Mouse (Mus musculus) C2C12 (cell line): Measurements from ENCODE around the gene Zfp131. TPM values are rescaled to one million over a fixed set of nuclear protein-coding genes. Genes with fewer than 3 reads are reported as not detected.

ENCODE experiments used
- H3K27me3 ChIP-seq: one replicate; pipeline ENCODE4 v1.6.1; 2011; ENCODE audit not compliant: control insufficient read depth, insufficient read depth, insufficient read length
- H3K36me3 ChIP-seq: one replicate; pipeline ENCODE4 v1.6.1; 2011; ENCODE audit not compliant: control insufficient read depth, insufficient read depth
- H3K4me3 ChIP-seq: one replicate; pipeline ENCODE4 v1.5.1; 2011; ENCODE audit warnings: mild to moderate bottlenecking, control low read depth; ENCODE audit not compliant: poor library complexity, insufficient read depth, severe bottlenecking
- H3K79me2 ChIP-seq: one replicate; pipeline ENCODE4 v1.6.1; 2011; ENCODE audit not compliant: control insufficient read depth, insufficient read depth
- H3K79me3 ChIP-seq: one replicate; pipeline ENCODE4 v1.6.1; 2011; ENCODE audit warnings: low read depth, control low read depth
- H3ac ChIP-seq: one replicate; pipeline ENCODE3; 2011; ENCODE audit warnings: low read depth; ENCODE audit not compliant: control insufficient read depth, insufficient read length
- CEBPB ChIP-seq: IDR thresholded peaks from one replicate; pipeline ENCODE4 v1.6.1; 2011; ENCODE audit warnings: low read depth, mild to moderate bottlenecking, control low read depth, moderate library complexity
- CTCF ChIP-seq: IDR thresholded peaks from one replicate; pipeline ENCODE4 v1.5.1; 2011; ENCODE audit not compliant: control insufficient read depth, insufficient read depth, insufficient read length
- FOSL1 ChIP-seq: IDR thresholded peaks from one replicate; pipeline ENCODE4 v1.8.0; 2011; ENCODE audit warnings: mild to moderate bottlenecking, low read length; ENCODE audit not compliant: poor library complexity, insufficient read depth, severe bottlenecking
- MAX ChIP-seq: IDR thresholded peaks from one replicate; pipeline ENCODE4 v1.6.1; 2011; ENCODE audit warnings: mild to moderate bottlenecking, control low read depth
- MYOD1 ChIP-seq: IDR thresholded peaks from one replicate; pipeline ENCODE4 v1.6.1; 2011; ENCODE audit warnings: low read depth; ENCODE audit not compliant: control insufficient read depth, insufficient read length
- MYOG ChIP-seq: IDR thresholded peaks from one replicate; pipeline ENCODE4 v1.6.1; 2011; ENCODE audit not compliant: control insufficient read depth, insufficient read length; ENCODE audit errors: extremely low read depth
- USF1 ChIP-seq: IDR thresholded peaks from one replicate; pipeline ENCODE4 v1.6.1; 2011; ENCODE audit warnings: low read depth, mild to moderate bottlenecking, control low read depth, moderate library complexity
- polyA plus RNA-seq: library from polyadenylated mRNA; unstranded; fragments of >200 nt; fragmentation: generic; extraction: Trizol; gene quantifications from one replicate; pipeline ENCODE4 v1.2.1, GENCODE M21; 2012; ENCODE audit warnings: missing spikeins

The Zfp131 gene
- polyA plus RNA-seq, 1 experiment = 10.9 TPM

DNA sequence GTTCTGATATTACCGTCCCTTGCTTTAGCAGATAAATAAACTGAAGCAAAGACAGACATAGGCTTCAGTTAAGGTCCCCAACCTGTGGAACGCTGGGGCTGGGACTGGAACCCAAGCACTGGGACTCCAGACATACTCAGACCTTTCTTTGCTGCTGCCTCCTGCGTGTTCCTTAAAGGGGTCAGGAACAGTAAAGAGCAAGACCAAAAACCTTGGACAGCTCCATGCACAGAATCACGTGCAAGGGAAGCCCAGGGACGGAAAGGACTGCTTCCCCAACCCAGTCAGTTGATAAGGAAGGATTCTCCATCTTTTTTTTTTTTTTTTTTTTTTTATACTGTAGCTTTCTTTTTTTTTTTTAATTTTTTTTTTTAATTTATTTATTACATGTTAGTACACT, 33.9 kb downstream of the Zfp131 start:
- H3K79me3 ChIP-seq = no peaks in the 10 kb centered on the region
- TF ChIP-seq CTCF (no peak), MYOD1 (no peak), MAX (no peak), MYOG (no peak)
- H3K27me3 ChIP-seq = no peaks in the 10 kb centered on the region
- H3K79me2 ChIP-seq = no peaks in the 10 kb centered on the region
- no peak overlapping the region for H3ac ChIP-seq
- peaks cover 10% of the 10 kb centered on the region for H3K36me3 ChIP-seq
- H3K4me3 ChIP-seq = no peak overlapping the region

DNA sequence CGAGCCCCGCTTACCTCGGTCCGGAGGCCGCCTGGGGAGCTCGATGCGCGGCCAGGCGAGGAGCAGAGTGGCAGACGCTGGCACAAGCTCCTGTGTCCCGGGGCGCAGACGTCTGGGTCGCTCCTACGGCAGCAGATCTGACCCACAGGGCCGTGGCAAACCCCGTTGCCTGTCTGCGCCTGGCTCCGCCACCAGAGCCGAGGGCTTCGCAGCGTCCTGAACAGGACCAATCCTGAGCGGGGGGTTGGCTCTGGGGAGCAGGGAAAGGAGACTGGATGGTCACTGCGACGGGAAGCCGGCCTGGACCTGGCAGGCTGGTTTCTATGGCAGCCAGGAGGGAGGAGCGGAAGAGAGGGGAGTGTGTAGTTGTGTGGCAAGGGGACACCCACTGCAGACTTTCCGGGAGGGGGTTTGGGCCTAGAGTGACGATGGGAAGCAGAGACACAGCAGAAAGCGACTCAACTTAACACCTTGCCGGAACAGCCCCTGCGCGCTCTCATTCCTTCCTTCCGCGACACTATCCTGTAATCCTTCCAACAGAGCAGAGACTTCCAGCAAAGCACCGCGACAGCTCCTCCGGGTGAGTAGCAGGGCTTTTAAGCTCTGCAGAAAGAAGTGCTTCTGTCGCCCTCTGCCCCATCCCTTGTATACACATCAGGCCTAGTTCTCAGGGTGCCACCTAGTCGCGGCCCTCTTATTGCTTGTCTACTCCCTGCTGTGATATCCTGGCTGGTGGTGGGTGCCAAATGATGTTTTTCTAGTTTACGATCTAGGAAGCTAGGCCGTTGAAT, 34.8 kb downstream of the Zfp131 start, which contains the start of gene Nim1k:
Nim1k (minus strand) TSS at position 202 of the 791 bp plus-strand sequence.
- H3K4me3 ChIP-seq = no peak within 1 kb of the TSS
- TF ChIP-seq USF1 = no peak
- no peak for TF ChIP-seq MYOD1
- no peak for TF ChIP-seq CTCF
- no peak for TF ChIP-seq CEBPB
- no peak for TF ChIP-seq FOSL1
- TF ChIP-seq MYOG = no peak
- no peak for TF ChIP-seq MAX
- peaks cover under 1% of the 10 kb centered on the region for H3K36me3 ChIP-seq
- no peaks in the 10 kb centered on the region for H3K79me3 ChIP-seq
- no peaks in the 10 kb centered on the region for H3K79me2 ChIP-seq
- H3ac ChIP-seq = no peak within 1 kb of the TSS
- H3K27me3 ChIP-seq = no peaks in the 10 kb centered on the region

DNA sequence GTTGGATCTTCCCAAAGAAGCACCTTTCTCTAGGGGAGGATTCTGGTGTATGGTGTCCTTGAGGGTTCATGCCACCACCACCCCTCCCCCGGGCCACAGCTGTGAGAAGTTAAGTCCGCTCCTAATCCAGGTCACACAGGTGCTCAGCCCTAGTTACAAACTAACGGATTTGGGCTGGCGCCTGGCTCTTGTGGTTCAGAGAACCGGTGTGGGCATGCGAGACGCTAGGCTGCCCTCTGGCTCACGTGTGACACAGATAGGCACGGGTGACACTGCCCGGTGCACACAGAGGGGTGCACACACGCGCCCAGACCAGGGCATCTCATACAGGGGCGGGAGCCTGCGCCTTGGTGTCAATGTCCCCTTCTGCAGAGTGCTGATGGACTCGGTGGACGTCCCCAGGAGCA, 35.5 kb downstream of the Zfp131 start:
- TF ChIP-seq FOSL1 (no peak), MAX (no peak), USF1 (no peak), MYOG (no peak), CTCF (no peak), CEBPB (no peak), MYOD1 (no peak)
- Histone ChIP-seq H3K79me2 (no peaks in the 10 kb centered on the region), H3ac (no peak overlapping the region), H3K36me3 (no peaks in the 10 kb centered on the region), H3K27me3 (no peaks in the 10 kb centered on the region), H3K79me3 (no peaks in the 10 kb centered on the region), H3K4me3 (no peak overlapping the region)

DNA sequence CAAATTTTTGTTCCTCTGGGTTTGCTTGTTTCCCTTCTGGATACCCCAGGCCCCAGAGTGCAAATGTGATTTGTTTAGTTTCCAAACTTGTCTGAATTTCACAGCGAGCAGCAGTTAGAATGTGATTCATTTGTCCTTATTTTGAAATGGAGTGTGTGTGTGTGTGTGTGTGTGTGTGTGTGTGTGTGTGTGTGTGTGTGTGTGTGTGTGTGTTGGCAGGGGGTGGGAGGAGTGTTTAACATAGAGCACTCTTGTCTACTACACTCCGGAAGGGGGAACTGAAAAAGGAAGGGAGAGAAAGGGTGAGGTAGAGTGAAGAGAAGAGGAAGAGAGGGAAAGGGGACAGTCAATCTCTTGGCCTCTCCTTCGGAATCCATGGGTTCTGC, 36.1 kb downstream of the Zfp131 start:
- no peaks in the 10 kb centered on the region for H3K79me2 ChIP-seq
- H3ac ChIP-seq = no peak overlapping the region
- no peak overlapping the region for H3K4me3 ChIP-seq
- no peaks in the 10 kb centered on the region for H3K27me3 ChIP-seq
- no peaks in the 10 kb centered on the region for H3K79me3 ChIP-seq
- no peak for TF ChIP-seq CTCF
- TF ChIP-seq FOSL1 = no peak
- no peak for TF ChIP-seq MYOG
- TF ChIP-seq MAX = no peak
- no peak for TF ChIP-seq MYOD1
- TF ChIP-seq USF1 = no peak
- TF ChIP-seq CEBPB = no peak
- no peaks in the 10 kb centered on the region for H3K36me3 ChIP-seq

DNA sequence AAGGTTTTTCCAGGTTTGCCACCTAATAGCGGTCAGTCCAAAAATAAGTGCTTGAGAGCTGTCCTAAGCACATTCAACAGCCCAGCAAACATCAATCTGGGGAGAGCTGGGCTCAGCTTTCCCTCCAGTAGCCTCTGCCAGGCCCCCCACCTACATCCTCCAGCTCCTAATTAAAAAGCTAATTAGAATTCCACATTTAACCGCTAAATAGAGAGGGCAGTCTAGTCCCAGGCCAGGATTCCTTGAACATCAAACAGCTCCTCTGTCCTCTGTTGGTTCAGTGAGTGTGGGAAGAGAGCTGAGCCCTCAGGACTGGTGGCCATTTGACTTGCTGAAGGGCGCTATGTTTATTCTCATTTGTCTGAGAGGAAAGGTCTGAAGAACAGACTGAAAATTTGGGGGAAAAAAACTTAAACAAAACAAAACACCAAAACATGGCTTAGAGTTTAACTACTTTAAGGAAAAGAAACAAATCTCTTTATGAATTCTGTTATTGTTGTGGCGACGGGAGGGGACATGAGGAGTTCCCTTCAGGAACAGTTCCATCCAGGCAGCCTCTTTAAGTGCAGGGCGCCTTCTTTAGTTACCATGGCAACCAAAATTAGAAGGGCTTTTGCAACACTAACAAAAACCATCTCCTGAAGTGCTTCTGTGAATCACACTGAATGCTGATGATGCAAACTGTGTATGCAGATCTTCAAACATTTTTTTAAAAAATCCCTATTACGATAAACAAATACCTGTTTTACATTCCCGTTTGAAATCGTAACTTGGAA, 36.6 kb downstream of the Zfp131 start:
- no peaks in the 10 kb centered on the region for H3K36me3 ChIP-seq
- no peaks in the 10 kb centered on the region for H3K79me3 ChIP-seq
- no peaks in the 10 kb centered on the region for H3K27me3 ChIP-seq
- no peak overlapping the region for H3K4me3 ChIP-seq
- no peak overlapping the region for H3ac ChIP-seq
- H3K79me2 ChIP-seq = no peaks in the 10 kb centered on the region
- TF ChIP-seq MYOG (no peak), MYOD1 (no peak), FOSL1 (no peak)

DNA sequence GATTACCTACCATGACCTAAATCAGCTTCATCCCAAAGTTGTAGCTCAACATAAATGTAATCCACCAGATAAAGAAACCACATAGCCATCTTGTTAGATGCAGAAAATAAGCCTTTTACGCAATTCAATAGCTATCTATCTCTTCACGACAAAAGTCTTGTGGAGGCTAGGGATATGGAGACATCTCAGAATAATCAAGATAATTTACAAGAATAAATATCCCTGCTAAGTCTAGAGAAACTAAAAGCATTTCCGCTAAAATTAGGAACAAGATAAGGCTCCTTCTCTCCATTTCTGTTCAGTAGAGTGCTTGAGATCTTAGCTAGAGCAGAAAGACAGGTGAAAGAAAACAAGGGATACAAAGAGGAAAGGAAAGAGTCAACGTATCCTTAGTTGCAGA, 43.8 kb downstream of the Zfp131 start:
- no peaks in the 10 kb centered on the region for H3K79me2 ChIP-seq
- no peak overlapping the region for H3K4me3 ChIP-seq
- H3ac ChIP-seq = no peak overlapping the region
- H3K79me3 ChIP-seq = no peaks in the 10 kb centered on the region
- no peaks in the 10 kb centered on the region for H3K36me3 ChIP-seq
- TF ChIP-seq USF1 (no peak), CTCF (no peak), MYOG (no peak), FOSL1 (no peak), MYOD1 (no peak), CEBPB (no peak), MAX (no peak)
- H3K27me3 ChIP-seq = no peaks in the 10 kb centered on the region
